Mouse (Mus musculus) limb, embryonic 11.5 days (tissue): ENCODE measurements around the gene Rbms3. TPM values are rescaled to one million over a fixed set of nuclear protein-coding genes. Genes with fewer than 3 reads are reported as not detected.
A peak's percentile ranks its signal among the peaks of the same experiment; 100 is the strongest.

Source experiments
- ATAC-seq: fragments of 200-750 bp; cut with Nextera tagmentation; 2 replicates; pipeline ENCODE4 v1.8.0; 2017; ENCODE audit warnings: low read depth; ENCODE audit not compliant: insufficient number of reproducible peaks, low FRiP score, low TSS enrichment
- DNase-seq: peaks from one replicate; pipeline ENCODE4 v3.0.0-alpha.2; 2015; ENCODE audit warnings: low spot score
- H3K27ac ChIP-seq: fragments of 300-500 bp; sonication (generic); replicated peaks from 2 replicates; pipeline ENCODE4 v1.5.1; 2014; ENCODE audit warnings: low read depth, mild to moderate bottlenecking, low read length
- H3K27me3 ChIP-seq: fragments of 300-500 bp; sonication (generic); 2 replicates; pipeline ENCODE4 v1.6.1; 2014; ENCODE audit warnings: mild to moderate bottlenecking, low read length, mixed read lengths; ENCODE audit not compliant: control insufficient read depth, insufficient read depth
- H3K36me3 ChIP-seq: fragments of 300-500 bp; sonication (generic); 2 replicates; pipeline ENCODE4 v1.6.1; 2014; ENCODE audit warnings: mild to moderate bottlenecking, low read length, moderate library complexity, mixed read lengths; ENCODE audit not compliant: control insufficient read depth, insufficient read depth
- H3K4me1 ChIP-seq: fragments of 300-500 bp; sonication (generic); 2 replicates; pipeline ENCODE4 v1.6.1; 2014; ENCODE audit warnings: low read length, mixed read lengths; ENCODE audit not compliant: control insufficient read depth, insufficient read depth
- H3K4me2 ChIP-seq: fragments of 300-500 bp; sonication (generic); 2 replicates; pipeline ENCODE4 v1.6.1; 2014; ENCODE audit warnings: low read depth, mild to moderate bottlenecking, moderate library complexity; ENCODE audit not compliant: severe bottlenecking
- H3K4me3 ChIP-seq: fragments of 300-500 bp; sonication (generic); 2 replicates; pipeline ENCODE4 v1.5.1; 2014; ENCODE audit warnings: low read depth, low read length
- H3K9ac ChIP-seq: fragments of 300-500 bp; sonication (generic); 2 replicates; pipeline ENCODE4 v1.6.1; 2014; ENCODE audit warnings: mild to moderate bottlenecking, low read length
- H3K9me3 ChIP-seq: fragments of 300-500 bp; sonication (generic); 2 replicates; pipeline ENCODE4 v1.6.1; 2016; ENCODE audit warnings: low read length; ENCODE audit not compliant: control insufficient read depth
- WGBS: fragments of 180-500 bp; shearing (Covaris S2); extraction: QIAGEN DNeasy Blood & Tissue Kit; methylation state at CpG from one replicate; pipeline ENCODE4 v1.1.7; 2014; 5-methylcytosine and 5-hydroxymethylcytosine counted together
- polyA plus RNA-seq: library from polyadenylated mRNA; unstranded; fragments of >200 nt; fragmentation: Nextera tagmentation; extraction: Ambion mirVana; gene quantifications from 2 replicates; pipeline ENCODE4 v1.2.1, GENCODE M21; 2014

The Rbms3 gene
- polyA plus RNA-seq, 1 experiment from 2014 or later: 51.9 TPM

DNA sequence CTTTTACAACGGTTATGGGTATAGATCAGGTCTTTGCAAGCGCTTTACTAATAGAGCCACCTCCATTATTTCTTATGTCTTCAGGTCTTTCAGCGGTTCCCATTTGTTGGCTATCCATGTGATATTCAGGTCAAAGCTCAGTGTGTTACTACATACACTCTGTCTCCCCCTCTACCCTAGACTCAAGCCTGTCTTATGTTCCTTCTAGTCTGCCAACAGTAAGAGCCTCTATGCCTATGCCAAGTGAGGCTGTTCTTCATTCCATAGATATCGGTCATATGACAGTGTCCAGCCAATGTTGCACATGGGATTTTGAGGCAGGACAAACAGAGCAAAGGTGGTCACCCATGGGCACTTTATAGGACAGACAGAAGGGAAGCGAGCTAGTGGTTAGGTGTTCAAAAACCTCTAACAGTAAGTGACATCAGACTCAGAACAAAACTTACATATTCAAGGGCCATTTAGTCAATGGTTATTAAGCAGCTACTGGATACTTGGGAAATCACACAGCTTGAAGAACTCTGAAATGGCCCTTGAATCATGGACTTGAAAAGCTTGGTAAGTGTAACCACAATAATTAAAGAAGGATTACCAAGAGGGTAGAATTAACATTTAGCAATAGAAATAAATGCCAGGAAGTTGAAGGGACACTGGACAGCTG lies 395.5 kb downstream of the Rbms3 start:
- H3K27ac ChIP-seq: no peak overlapping the region
- ATAC-seq (no peak), DNase-seq (no peak)
- 93% methylated on average over 5 of the region's 5 CpGs for WGBS
- H3K9ac ChIP-seq: no peak overlapping the region
- H3K4me2 ChIP-seq: no peak overlapping the region
- H3K27me3 ChIP-seq: no peaks in the 10 kb centered on the region
- no peaks in the 10 kb centered on the region for H3K36me3 ChIP-seq
- H3K4me1 ChIP-seq: no peaks in the 10 kb centered on the region
- H3K9me3 ChIP-seq: no peaks in the 10 kb centered on the region
- no peak overlapping the region for H3K4me3 ChIP-seq

GRCm38 (mm10) chr9:117222741-117223140 lies 407.0 kb downstream of the Rbms3 start:
- ATAC-seq (no peak), DNase-seq (no peak)
- H3K4me1 ChIP-seq: 0 out of 2 replicates have a peak, but pooled peaks cover 3% of the 10 kb centered on the region
- H3K36me3 ChIP-seq: no peaks in the 10 kb centered on the region
- H3K27ac ChIP-seq: no peak overlapping the region
- no peak overlapping the region for H3K9ac ChIP-seq
- H3K9me3 ChIP-seq: no peaks in the 10 kb centered on the region
- no peak overlapping the region for H3K4me3 ChIP-seq
- no peak overlapping the region for H3K4me2 ChIP-seq
- 83% methylated on average over 8 of the region's 8 CpGs for WGBS
- no peaks in the 10 kb centered on the region for H3K27me3 ChIP-seq

DNA sequence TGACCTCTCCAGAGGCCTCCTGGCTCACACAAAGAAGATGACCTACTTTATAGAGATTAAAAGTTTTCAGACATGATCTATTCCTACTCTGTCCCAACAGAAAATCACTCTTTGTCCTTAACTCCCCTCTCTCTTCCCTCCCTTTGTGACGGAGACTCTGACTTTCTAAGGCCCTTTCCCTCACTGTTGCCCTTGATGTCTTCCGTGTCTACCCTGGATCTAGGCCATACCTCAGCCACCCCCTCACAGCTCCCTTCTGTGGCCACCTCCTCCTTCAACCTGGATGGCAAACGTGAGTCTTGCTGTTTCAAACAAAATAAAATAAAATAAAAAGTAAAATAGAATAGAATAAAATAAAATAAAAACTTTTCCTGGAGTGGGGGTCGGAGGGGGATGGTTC lies 408.2 kb downstream of the Rbms3 start:
- ATAC-seq: no peak
- H3K9ac ChIP-seq: no peak overlapping the region
- H3K4me1 ChIP-seq: 0 out of 2 replicates have a peak, but pooled peaks cover 3% of the 10 kb centered on the region
- H3K36me3 ChIP-seq: no peaks in the 10 kb centered on the region
- H3K27me3 ChIP-seq: no peaks in the 10 kb centered on the region
- H3K4me3 ChIP-seq: no peak overlapping the region
- no peak overlapping the region for H3K4me2 ChIP-seq
- 88% methylated on average over 4 of the region's 4 CpGs for WGBS
- H3K27ac ChIP-seq: no peak overlapping the region
- no peaks in the 10 kb centered on the region for H3K9me3 ChIP-seq
- DNase-seq: no peak

- Histone ChIP-seq H3K9ac (no peak overlapping the region), H3K36me3 (no peaks in the 10 kb centered on the region), H3K27ac (no peak overlapping the region), H3K4me2 (no peak overlapping the region), H3K27me3 (no peaks in the 10 kb centered on the region), H3K4me3 (no peak overlapping the region), H3K9me3 (no peaks in the 10 kb centered on the region), H3K4me1 (0 out of 2 replicates have a peak, but pooled peaks cover 3% of the 10 kb centered on the region)
- WGBS: 74% methylated on average over 9 of the region's 9 CpGs
- peak; percentile 44; the same call in 1 of the 2 replicates for ATAC-seq
- no peak for DNase-seq
Measured at GRCm38 (mm10) chr9:117216026-117216755, 413.5 kb downstream of the Rbms3 start.

DNA sequence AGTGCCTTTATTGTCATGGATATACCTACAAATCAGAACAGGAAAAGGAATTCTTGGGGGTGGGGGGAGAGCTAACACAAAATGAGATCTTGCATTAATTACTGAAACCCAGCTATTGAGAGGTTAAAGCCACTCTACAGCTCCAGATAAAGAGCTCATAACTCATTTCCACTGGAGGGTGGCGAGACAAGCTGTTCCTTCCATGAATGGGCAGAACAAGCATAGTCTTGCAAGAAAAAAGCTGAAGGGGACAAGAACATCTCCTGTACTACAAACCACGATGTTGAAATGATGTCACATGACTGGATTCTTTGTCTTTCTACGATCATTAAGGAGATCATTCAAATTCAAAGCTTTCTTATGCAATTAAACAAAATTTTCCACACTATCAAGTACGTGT lies 417.7 kb downstream of the Rbms3 start:
- no peak for DNase-seq
- no peak overlapping the region for H3K27ac ChIP-seq
- WGBS: 61% methylated on average over 4 of the region's 4 CpGs

GRCm38 (mm10) chr9:117210344-117210743 lies 419.4 kb downstream of the Rbms3 start:
- ATAC-seq: no peak
- no peak overlapping the region for H3K4me2 ChIP-seq
- H3K9ac ChIP-seq: no peak overlapping the region
- DNase-seq: no peak
- no peaks in the 10 kb centered on the region for H3K9me3 ChIP-seq
- no peak overlapping the region for H3K27ac ChIP-seq
- WGBS: 73% methylated on average over 2 of the region's 2 CpGs
- no peak overlapping the region for H3K4me3 ChIP-seq
- no peaks in the 10 kb centered on the region for H3K36me3 ChIP-seq
- H3K4me1 ChIP-seq: peaks cover 2% of the 10 kb centered on the region; the same call in 1 of the 2 replicates
- no peaks in the 10 kb centered on the region for H3K27me3 ChIP-seq

More for the DNA sequence above, 417.7 kb downstream of the Rbms3 start:
- no peak for ATAC-seq
- Histone ChIP-seq H3K9ac (no peak overlapping the region), H3K4me2 (no peak overlapping the region), H3K36me3 (no peaks in the 10 kb centered on the region), H3K4me3 (no peak overlapping the region), H3K4me1 (no peaks in the 10 kb centered on the region), H3K27me3 (no peaks in the 10 kb centered on the region), H3K9me3 (no peaks in the 10 kb centered on the region)

GRCm38 (mm10) chr9:117205395-117205794 lies 424.3 kb downstream of the Rbms3 start:
- 22% methylated on average over 6 of the region's 6 CpGs for WGBS
- Histone ChIP-seq H3K36me3 (no peaks in the 10 kb centered on the region), H3K4me1 (peaks cover 5% of the 10 kb centered on the region; the same call in 1 of the 2 replicates)

DNA sequence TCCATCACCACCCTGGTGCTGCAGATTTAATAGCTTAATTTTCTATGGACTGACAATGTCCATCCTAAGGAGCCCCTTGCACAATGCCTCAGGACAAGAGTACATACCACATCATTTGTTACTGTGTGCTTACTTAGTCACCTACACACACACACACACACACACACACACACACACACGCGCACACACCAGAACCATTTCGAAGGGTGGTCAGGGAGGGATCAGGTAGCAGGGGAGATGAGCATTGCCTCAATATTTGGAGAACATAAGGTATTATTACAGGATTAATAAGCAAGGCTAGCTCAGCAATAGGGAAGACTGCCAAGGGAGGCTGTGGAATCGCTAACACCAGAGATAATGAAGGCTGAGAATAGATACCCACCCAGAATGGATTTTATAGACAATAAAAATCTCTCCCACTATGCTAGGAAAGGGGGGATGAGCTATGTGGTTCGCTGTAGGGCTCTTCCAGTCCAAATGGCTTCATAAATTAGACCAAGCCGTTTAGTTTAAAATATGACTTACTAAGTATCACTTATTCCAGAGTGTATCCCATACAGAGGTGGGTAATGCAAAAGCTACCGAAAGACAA lies 429.6 kb downstream of the Rbms3 start:
- DNase-seq (no peak), ATAC-seq (no peak)
- Histone ChIP-seq H3K4me2 (no peak overlapping the region), H3K9ac (no peak overlapping the region), H3K4me1 (peaks cover under 1% of the 10 kb centered on the region; the same call in 1 of the 2 replicates), H3K27me3 (no peaks in the 10 kb centered on the region), H3K4me3 (no peak overlapping the region), H3K36me3 (no peaks in the 10 kb centered on the region; the same call in 1 of the 2 replicates), H3K9me3 (no peaks in the 10 kb centered on the region), H3K27ac (no peak overlapping the region)
- WGBS: 91% methylated on average over 7 of the region's 7 CpGs

More at GRCm38 (mm10) chr9:117205395-117205794, 424.3 kb downstream of the Rbms3 start:
- Histone ChIP-seq H3K27ac (no peak overlapping the region), H3K4me2 (no peak overlapping the region), H3K4me3 (no peak overlapping the region), H3K9ac (no peak overlapping the region), H3K27me3 (no peaks in the 10 kb centered on the region), H3K9me3 (no peaks in the 10 kb centered on the region)
- ATAC-seq: no peak
- peak; percentile 44 for DNase-seq
